Mouse (Mus musculus): ENCODE measurements at regions not wholly inside any gene's neighbourhood (a gene's known extent, or its start where the extent isn't known, plus 50 kb on each side); places are given as distances from the start of the nearest gene placed in this dataset.
A peak's percentile ranks its signal among the peaks of the same experiment; 100 is the strongest.

- H3K9ac ChIP-seq (ENCODE audit: low read depth, low read length), result no peak overlapping the region
- H3K27me3 ChIP-seq (ENCODE audit: insufficient read depth, low read length), result no peaks in the 10 kb centered on the region
- H3K4me3 ChIP-seq (replicated peaks; ENCODE audit: low read depth, low read length), result no peak overlapping the region
- TF ChIP-seq CTCF (IDR thresholded peaks at IDR 0.05; ENCODE audit: low read depth), result no peak
- no peaks in the 10 kb centered on the region for H3K36me3 ChIP-seq (ENCODE audit: insufficient read depth, low read length)
- H3K27ac ChIP-seq, result peak overlapping the region; percentile 60; the same call in 1 of the 2 replicates
- WGBS, result 38% methylated on average over 7 of the region's 7 CpGs
- H3K4me1 ChIP-seq (replicated peaks; ENCODE audit: insufficient read depth, low read length), result peaks cover 42% of the 10 kb centered on the region
- 0 out of 2 replicates have a peak, but pooled peaks have one; percentile 37 for ATAC-seq (replicated peaks; ENCODE audit: low FRiP score, low read depth)
- no peaks in the 10 kb centered on the region for H3K9me3 ChIP-seq (replicated peaks; ENCODE audit: low read length)
- DNase-seq (ENCODE audit: low spot score), result no peak
- 0 out of 2 replicates have a peak overlapping the region, but pooled peaks have one; percentile 3 for H3K4me2 ChIP-seq (ENCODE audit: low read length)
Observed at GRCm38 (mm10) chr12:79895324-79895723, 217.5 kb downstream of the Zfp36l1 start.

- Histone ChIP-seq H3K36me3 (ENCODE audit: insufficient read depth, low read length) (no peaks in the 10 kb centered on the region), H3K9ac (ENCODE audit: low read depth, low read length) (no peak overlapping the region), H3K4me1 (replicated peaks; ENCODE audit: insufficient read depth, low read length) (peaks cover 34% of the 10 kb centered on the region), H3K4me3 (replicated peaks; ENCODE audit: low read depth, low read length) (no peak overlapping the region), H3K27me3 (ENCODE audit: insufficient read depth, low read length) (no peaks in the 10 kb centered on the region), H3K4me2 (ENCODE audit: low read length) (no peak overlapping the region), H3K27ac (no peak overlapping the region), H3K9me3 (replicated peaks; ENCODE audit: low read length) (no peaks in the 10 kb centered on the region)
- WGBS, result 82% methylated on average over 8 of the region's 8 CpGs
- DNase-seq (ENCODE audit: low spot score) (no peak), ATAC-seq (replicated peaks; ENCODE audit: low FRiP score, low read depth) (no peak)
- no peak for TF ChIP-seq CTCF (IDR thresholded peaks at IDR 0.05; ENCODE audit: low read depth)
Observed at GRCm38 (mm10) chr12:79892871-79893270, 219.9 kb downstream of the Zfp36l1 start.

GRCm38 (mm10) chr12:79891942-79892341 is 220.9 kb downstream of the Zfp36l1 start:
- peaks cover 33% of the 10 kb centered on the region for H3K4me1 ChIP-seq (replicated peaks; ENCODE audit: insufficient read depth, low read length)

GRCm38 (mm10) chr12:79890887-79891286 is 221.9 kb downstream of the Zfp36l1 start:
- Histone ChIP-seq H3K4me1 (replicated peaks; ENCODE audit: insufficient read depth, low read length) (peaks cover 29% of the 10 kb centered on the region), H3K36me3 (ENCODE audit: insufficient read depth, low read length) (no peaks in the 10 kb centered on the region), H3K9me3 (replicated peaks; ENCODE audit: low read length) (no peaks in the 10 kb centered on the region), H3K27me3 (ENCODE audit: insufficient read depth, low read length) (no peaks in the 10 kb centered on the region), H3K9ac (ENCODE audit: low read depth, low read length) (no peak overlapping the region), H3K27ac (peak overlapping the region; percentile 32; the same call in 1 of the 2 replicates), H3K4me2 (ENCODE audit: low read length) (no peak overlapping the region), H3K4me3 (replicated peaks; ENCODE audit: low read depth, low read length) (no peak overlapping the region)
- TF ChIP-seq CTCF (IDR thresholded peaks at IDR 0.05; ENCODE audit: low read depth), result no peak
- ATAC-seq (replicated peaks; ENCODE audit: low FRiP score, low read depth) (peak; percentile 61), DNase-seq (ENCODE audit: low spot score) (peak; percentile 87)
- WGBS, result 31% methylated on average over 4 of the region's 4 CpGs

More at GRCm38 (mm10) chr12:79891942-79892341, 220.9 kb downstream of the Zfp36l1 start:
- H3K27ac ChIP-seq, result no peak overlapping the region
- DNase-seq (ENCODE audit: low spot score), result no peak
- no peak for ATAC-seq (replicated peaks; ENCODE audit: low FRiP score, low read depth)
- no peaks in the 10 kb centered on the region for H3K27me3 ChIP-seq (ENCODE audit: insufficient read depth, low read length)
- TF ChIP-seq CTCF (IDR thresholded peaks at IDR 0.05; ENCODE audit: low read depth), result no peak
- no peak overlapping the region for H3K4me3 ChIP-seq (replicated peaks; ENCODE audit: low read depth, low read length)
- no peak overlapping the region for H3K4me2 ChIP-seq (ENCODE audit: low read length)
- WGBS, result 66% methylated on average over 4 of the region's 4 CpGs
- no peaks in the 10 kb centered on the region for H3K9me3 ChIP-seq (replicated peaks; ENCODE audit: low read length)
- no peaks in the 10 kb centered on the region for H3K36me3 ChIP-seq (ENCODE audit: insufficient read depth, low read length)
- H3K9ac ChIP-seq (ENCODE audit: low read depth, low read length), result no peak overlapping the region

GRCm38 (mm10) chr12:79890291-79890690 is 222.5 kb downstream of the Zfp36l1 start:
- no peaks in the 10 kb centered on the region for H3K36me3 ChIP-seq (ENCODE audit: insufficient read depth, low read length)
- DNase-seq (ENCODE audit: low spot score) (no peak), ATAC-seq (replicated peaks; ENCODE audit: low FRiP score, low read depth) (no peak)
- H3K27ac ChIP-seq, result peak overlapping the region; percentile 32; the same call in 1 of the 2 replicates
- 85% methylated on average over 7 of the region's 7 CpGs for WGBS
- H3K9me3 ChIP-seq (replicated peaks; ENCODE audit: low read length), result no peaks in the 10 kb centered on the region
- H3K4me1 ChIP-seq (replicated peaks; ENCODE audit: insufficient read depth, low read length), result peaks cover 28% of the 10 kb centered on the region
- H3K4me2 ChIP-seq (ENCODE audit: low read length), result no peak overlapping the region
- H3K9ac ChIP-seq (ENCODE audit: low read depth, low read length), result no peak overlapping the region
- H3K27me3 ChIP-seq (ENCODE audit: insufficient read depth, low read length), result no peaks in the 10 kb centered on the region
- TF ChIP-seq CTCF (IDR thresholded peaks at IDR 0.05; ENCODE audit: low read depth), result no peak
- H3K4me3 ChIP-seq (replicated peaks; ENCODE audit: low read depth, low read length), result no peak overlapping the region

GRCm38 (mm10) chr12:79888812-79889211 is 224.0 kb downstream of the Zfp36l1 start:
- no peak overlapping the region for H3K4me3 ChIP-seq (replicated peaks; ENCODE audit: low read depth, low read length)
- peaks cover 21% of the 10 kb centered on the region for H3K4me1 ChIP-seq (replicated peaks; ENCODE audit: insufficient read depth, low read length)
- H3K9ac ChIP-seq (ENCODE audit: low read depth, low read length), result no peak overlapping the region
- no peak overlapping the region for H3K4me2 ChIP-seq (ENCODE audit: low read length)
- DNase-seq (ENCODE audit: low spot score) (no peak), ATAC-seq (replicated peaks; ENCODE audit: low FRiP score, low read depth) (no peak)
- no peaks in the 10 kb centered on the region for H3K27me3 ChIP-seq (ENCODE audit: insufficient read depth, low read length)
- peak; percentile 10; the same call in 1 of the 2 replicates for TF ChIP-seq CTCF (IDR thresholded peaks at IDR 0.05; ENCODE audit: low read depth)
- H3K27ac ChIP-seq, result no peak overlapping the region
- H3K36me3 ChIP-seq (ENCODE audit: insufficient read depth, low read length), result no peaks in the 10 kb centered on the region
- H3K9me3 ChIP-seq (replicated peaks; ENCODE audit: low read length), result no peaks in the 10 kb centered on the region
- 89% methylated on average over 4 of the region's 4 CpGs for WGBS

- H3K4me2 ChIP-seq (ENCODE audit: low read length), result no peak overlapping the region
- no peaks in the 10 kb centered on the region for H3K27me3 ChIP-seq (ENCODE audit: insufficient read depth, low read length)
- H3K27ac ChIP-seq, result peak overlapping the region; percentile 64
- no peak for TF ChIP-seq CTCF (IDR thresholded peaks at IDR 0.05; ENCODE audit: low read depth)
- 75% methylated on average over 4 of the region's 4 CpGs for WGBS
- no peak overlapping the region for H3K9ac ChIP-seq (ENCODE audit: low read depth, low read length)
- H3K4me3 ChIP-seq (replicated peaks; ENCODE audit: low read depth, low read length), result no peak overlapping the region
- H3K36me3 ChIP-seq (ENCODE audit: insufficient read depth, low read length), result no peaks in the 10 kb centered on the region
- no peak for DNase-seq (ENCODE audit: low spot score)
- ATAC-seq (replicated peaks; ENCODE audit: low FRiP score, low read depth), result no peak
- no peaks in the 10 kb centered on the region for H3K9me3 ChIP-seq (replicated peaks; ENCODE audit: low read length)
- peaks cover 21% of the 10 kb centered on the region for H3K4me1 ChIP-seq (replicated peaks; ENCODE audit: insufficient read depth, low read length)
Observed at GRCm38 (mm10) chr12:79888086-79888485, 224.7 kb downstream of the Zfp36l1 start.

All from kidney, postnatal 0 days (tissue).